Mouse (Mus musculus): Measurements from ENCODE around the gene Elp1. TPM values are rescaled to one million over a fixed set of nuclear protein-coding genes. Genes with fewer than 3 reads are reported as not detected.
A peak's percentile ranks its signal among the peaks of the same experiment; 100 is the strongest.

Gene Elp1
- polyA plus RNA-seq, 1 experiment from 2014 or later = 66.1 TPM

DNA sequence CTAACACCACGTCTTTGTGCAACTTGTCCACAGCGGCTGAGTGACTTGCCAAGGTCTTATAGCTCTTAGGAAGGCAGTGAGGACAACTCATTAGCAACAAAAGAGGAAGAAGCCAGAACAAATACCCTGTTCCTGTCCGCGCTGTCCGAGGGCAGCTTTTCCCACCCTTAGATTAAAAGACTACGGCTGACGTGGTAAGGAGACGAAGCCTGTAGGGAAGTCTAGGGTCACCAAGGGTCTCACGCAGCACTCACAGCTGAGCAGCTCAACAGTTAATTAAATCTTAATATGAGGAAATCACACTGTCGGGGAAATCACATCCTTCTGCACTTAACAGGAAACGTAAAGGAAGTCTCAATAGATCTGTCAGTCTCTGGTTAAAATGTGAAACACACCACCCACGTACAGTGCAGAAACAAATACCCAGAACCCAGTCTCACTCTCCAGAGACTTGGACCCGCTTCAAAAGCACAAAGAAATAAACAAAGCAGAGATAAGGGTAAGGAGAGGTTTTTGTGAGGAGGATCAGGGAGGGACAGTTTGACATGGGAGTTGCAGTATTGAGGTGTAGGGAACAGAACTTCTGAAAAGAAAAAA, 29.0 kb upstream of the Elp1 start:
- no peak overlapping the region for H3K9ac ChIP-seq (replicated peaks)
- no peak overlapping the region for H3K4me3 ChIP-seq (replicated peaks)
- H3K9me3 ChIP-seq = no peaks in the 10 kb centered on the region
- H3K4me1 ChIP-seq (replicated peaks) = 0 out of 2 replicates have a peak, but pooled peaks cover 6% of the 10 kb centered on the region
- H3K36me3 ChIP-seq = peaks cover 70% of the 10 kb centered on the region
- no peak overlapping the region for H3K4me2 ChIP-seq (replicated peaks)
- ATAC-seq = no peak
- H3K27ac ChIP-seq = no peak overlapping the region
- no peaks in the 10 kb centered on the region for H3K27me3 ChIP-seq
- 64% methylated on average over 13 of the region's 13 CpGs for WGBS

DNA sequence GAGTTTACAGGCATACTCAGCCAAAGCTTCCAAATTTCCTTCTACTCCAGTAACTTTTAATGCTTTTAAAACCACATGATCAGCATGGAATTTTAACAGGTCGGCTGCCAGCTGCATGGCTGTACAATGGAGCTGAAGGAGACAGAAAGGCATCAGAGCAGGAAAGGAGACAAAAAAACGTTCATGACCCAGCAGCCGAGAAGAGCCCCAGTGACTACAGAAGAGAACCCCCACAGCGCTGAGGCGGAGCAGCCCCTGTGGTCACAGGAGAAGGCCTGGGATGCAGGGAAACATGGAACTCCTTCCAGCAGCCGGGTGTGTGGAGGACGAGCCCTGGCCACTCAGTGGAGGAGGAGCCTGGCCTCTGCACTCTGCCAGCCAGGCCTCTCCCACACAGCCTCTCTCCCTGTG, 27.4 kb upstream of the Elp1 start:
- Histone ChIP-seq H3K9ac (replicated peaks) (no peak overlapping the region), H3K27ac (no peak overlapping the region; the same call in 1 of the 2 replicates), H3K4me3 (replicated peaks) (no peak overlapping the region), H3K4me1 (replicated peaks) (0 out of 2 replicates have a peak, but pooled peaks cover 6% of the 10 kb centered on the region), H3K27me3 (no peaks in the 10 kb centered on the region), H3K9me3 (no peaks in the 10 kb centered on the region), H3K36me3 (peaks cover 61% of the 10 kb centered on the region), H3K4me2 (replicated peaks) (no peak overlapping the region)
- 58% methylated on average over 7 of the region's 7 CpGs for WGBS
- ATAC-seq = no peak

DNA sequence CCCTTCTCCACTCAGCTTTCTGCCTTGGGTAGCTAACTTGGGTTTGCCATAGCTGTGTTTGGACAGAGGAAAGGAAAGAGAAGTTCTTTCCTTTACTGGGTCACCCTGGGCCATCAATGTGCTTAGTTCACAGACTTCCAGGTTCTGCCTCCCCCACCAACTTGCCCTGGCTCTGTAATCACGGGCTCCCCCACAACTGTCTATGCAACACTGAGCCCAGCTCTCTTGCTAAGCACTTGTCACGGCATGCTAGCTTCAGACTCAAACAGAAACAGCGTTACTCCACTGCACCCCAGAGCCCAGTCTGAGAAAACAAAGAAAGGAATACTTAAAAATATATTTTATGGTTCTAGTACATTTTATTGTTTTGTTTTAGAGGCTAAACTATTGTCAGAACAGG, 26.8 kb upstream of the Elp1 start:
- H3K27me3 ChIP-seq = no peaks in the 10 kb centered on the region
- no peak overlapping the region for H3K4me3 ChIP-seq (replicated peaks)
- H3K9me3 ChIP-seq = no peaks in the 10 kb centered on the region
- no peak for ATAC-seq
- H3K9ac ChIP-seq (replicated peaks) = no peak overlapping the region
- 0 out of 2 replicates have a peak, but pooled peaks cover 6% of the 10 kb centered on the region for H3K4me1 ChIP-seq (replicated peaks)
- H3K27ac ChIP-seq = no peak overlapping the region
- WGBS = 68% methylated on average over 3 of the region's 3 CpGs
- no peak overlapping the region for H3K4me2 ChIP-seq (replicated peaks)
- H3K36me3 ChIP-seq = peaks cover 60% of the 10 kb centered on the region

DNA sequence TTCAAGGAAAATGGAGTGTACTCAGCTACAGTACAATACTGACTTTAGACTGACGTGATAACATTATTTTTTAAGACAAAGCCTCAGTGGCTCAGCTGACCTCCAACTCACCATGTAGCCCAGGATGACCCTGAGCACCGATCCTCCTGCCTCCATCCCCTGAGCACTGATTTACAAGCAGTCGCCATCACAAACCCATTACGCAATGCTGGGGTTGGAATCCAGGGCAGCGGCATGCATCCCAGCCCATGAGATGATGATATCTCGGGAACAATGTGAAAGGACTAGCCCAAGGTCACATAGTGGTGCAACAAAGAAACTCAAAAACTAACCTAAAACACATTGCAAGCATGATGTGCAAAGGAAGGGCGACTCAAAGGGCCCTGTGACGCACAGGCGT, 22.1 kb upstream of the Elp1 start:
- H3K9me3 ChIP-seq = no peaks in the 10 kb centered on the region
- H3K4me1 ChIP-seq (replicated peaks) = no peaks in the 10 kb centered on the region
- H3K9ac ChIP-seq (replicated peaks) = no peak overlapping the region
- no peak overlapping the region for H3K27ac ChIP-seq
- WGBS = 93% methylated on average over 9 of the region's 9 CpGs
- no peak overlapping the region for H3K4me3 ChIP-seq (replicated peaks)
- no peaks in the 10 kb centered on the region for H3K27me3 ChIP-seq
- ATAC-seq = no peak
- no peak overlapping the region for H3K4me2 ChIP-seq (replicated peaks)
- peaks cover 31% of the 10 kb centered on the region for H3K36me3 ChIP-seq

DNA sequence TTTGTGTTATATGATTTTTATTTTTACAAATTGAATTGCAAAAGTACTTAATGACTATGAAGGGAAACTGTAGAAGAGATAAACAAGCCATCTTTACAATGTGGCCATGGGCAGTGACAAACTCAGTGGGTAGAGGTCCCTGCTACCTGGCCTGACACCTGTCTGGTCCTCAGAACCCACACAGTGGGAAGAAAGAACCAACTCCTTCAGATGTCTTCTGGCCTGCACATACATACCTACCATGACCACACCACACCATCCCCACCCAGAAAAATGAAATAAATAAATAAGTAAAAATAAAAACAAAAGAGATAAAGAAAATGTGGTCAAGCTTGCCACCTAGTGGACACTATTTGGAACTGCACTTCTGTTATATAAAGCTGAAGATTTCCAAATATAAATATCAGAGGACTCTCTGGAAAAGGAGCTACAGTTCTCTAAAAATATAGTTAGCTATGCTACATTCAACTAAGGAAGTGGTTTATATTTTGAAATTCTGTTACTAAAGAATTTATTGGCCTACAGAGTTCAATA, 18.0 kb upstream of the Elp1 start:
- no peak for ATAC-seq
- Histone ChIP-seq H3K36me3 (peaks cover 25% of the 10 kb centered on the region), H3K4me1 (replicated peaks) (no peaks in the 10 kb centered on the region), H3K4me2 (replicated peaks) (no peak overlapping the region), H3K4me3 (replicated peaks) (no peak overlapping the region), H3K9me3 (no peaks in the 10 kb centered on the region), H3K27ac (no peak overlapping the region), H3K9ac (replicated peaks) (no peak overlapping the region), H3K27me3 (no peaks in the 10 kb centered on the region)

DNA sequence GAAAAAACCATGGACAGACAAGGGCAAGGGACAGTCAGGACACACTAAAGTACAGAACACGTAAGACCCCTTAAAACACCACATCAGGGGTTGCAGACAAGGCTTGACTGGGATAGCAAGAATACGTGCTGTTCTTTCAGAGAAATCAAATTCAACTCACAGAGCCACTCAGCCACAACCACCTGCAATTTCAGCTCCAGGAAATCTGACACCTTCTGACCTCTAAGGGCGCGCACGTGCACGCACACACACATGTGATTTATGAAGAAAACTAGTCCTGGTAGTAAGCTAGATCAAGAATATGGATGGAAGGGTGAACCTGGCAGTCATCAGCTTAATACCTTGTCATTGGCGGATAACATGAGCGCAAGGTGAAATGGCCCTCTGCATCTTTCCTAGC, 13.0 kb upstream of the Elp1 start:
- Histone ChIP-seq H3K9me3 (no peaks in the 10 kb centered on the region), H3K27ac (no peak overlapping the region), H3K9ac (replicated peaks) (no peak overlapping the region), H3K4me3 (replicated peaks) (no peak overlapping the region), H3K4me2 (replicated peaks) (no peak overlapping the region), H3K27me3 (no peaks in the 10 kb centered on the region), H3K4me1 (replicated peaks) (no peaks in the 10 kb centered on the region), H3K36me3 (peaks cover 34% of the 10 kb centered on the region)
- ATAC-seq = no peak
- 95% methylated on average over 8 of the region's 8 CpGs for WGBS

DNA sequence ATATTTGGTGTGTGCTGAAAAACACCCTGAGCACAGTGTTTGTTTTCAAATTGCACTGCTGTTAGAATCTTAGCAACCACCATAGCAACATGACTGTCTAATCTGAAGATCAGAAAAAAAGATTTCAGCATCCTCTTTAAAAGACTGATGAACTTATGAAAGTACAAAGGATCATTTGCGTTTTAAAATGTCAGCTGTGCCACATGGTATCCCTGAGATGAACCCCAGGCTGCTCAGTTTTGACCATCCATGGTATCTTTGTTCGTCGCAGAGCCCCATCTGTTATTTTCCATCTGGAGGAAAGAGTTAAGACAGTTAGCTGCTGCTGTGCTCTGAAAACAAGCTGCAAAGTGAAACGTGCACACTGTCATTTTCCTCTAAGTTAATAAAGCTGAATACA, 10.0 kb upstream of the Elp1 start:
- no peaks in the 10 kb centered on the region for H3K9me3 ChIP-seq
- no peaks in the 10 kb centered on the region for H3K27me3 ChIP-seq
- no peak for ATAC-seq
- no peaks in the 10 kb centered on the region for H3K4me1 ChIP-seq (replicated peaks)
- H3K9ac ChIP-seq (replicated peaks) = no peak overlapping the region
- 82% methylated on average over 4 of the region's 4 CpGs for WGBS
- peaks cover 46% of the 10 kb centered on the region for H3K36me3 ChIP-seq
- no peak overlapping the region for H3K27ac ChIP-seq
- H3K4me3 ChIP-seq (replicated peaks) = no peak overlapping the region
- no peak overlapping the region for H3K4me2 ChIP-seq (replicated peaks)

DNA sequence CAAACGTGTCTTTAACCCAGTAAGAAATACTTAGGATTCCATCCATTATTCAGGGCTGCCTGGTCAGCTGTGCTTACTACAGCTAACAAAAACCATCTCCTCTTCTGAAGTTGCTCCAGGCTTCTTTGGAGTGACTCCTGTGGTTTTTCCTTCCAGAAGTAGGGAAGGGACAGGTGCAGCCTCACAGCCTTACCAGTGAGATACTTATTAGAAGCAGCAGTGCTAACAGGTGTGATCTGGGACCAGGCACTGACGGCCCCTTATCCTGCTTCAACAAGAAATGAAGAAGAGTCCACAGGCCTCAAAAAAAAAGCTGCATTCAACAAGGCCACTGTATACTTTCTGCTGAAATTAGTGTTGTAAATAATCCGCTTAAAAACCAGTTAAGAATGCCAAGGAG, 9.5 kb upstream of the Elp1 start:
- H3K9me3 ChIP-seq = no peaks in the 10 kb centered on the region
- no peaks in the 10 kb centered on the region for H3K4me1 ChIP-seq (replicated peaks)
- no peak overlapping the region for H3K27ac ChIP-seq
- no peaks in the 10 kb centered on the region for H3K27me3 ChIP-seq
- no peak overlapping the region for H3K4me2 ChIP-seq (replicated peaks)
- peaks cover 46% of the 10 kb centered on the region for H3K36me3 ChIP-seq
- H3K4me3 ChIP-seq (replicated peaks) = no peak overlapping the region
- no peak for ATAC-seq
- 50% methylated on average over 3 of the region's 3 CpGs for WGBS
- no peak overlapping the region for H3K9ac ChIP-seq (replicated peaks)

DNA sequence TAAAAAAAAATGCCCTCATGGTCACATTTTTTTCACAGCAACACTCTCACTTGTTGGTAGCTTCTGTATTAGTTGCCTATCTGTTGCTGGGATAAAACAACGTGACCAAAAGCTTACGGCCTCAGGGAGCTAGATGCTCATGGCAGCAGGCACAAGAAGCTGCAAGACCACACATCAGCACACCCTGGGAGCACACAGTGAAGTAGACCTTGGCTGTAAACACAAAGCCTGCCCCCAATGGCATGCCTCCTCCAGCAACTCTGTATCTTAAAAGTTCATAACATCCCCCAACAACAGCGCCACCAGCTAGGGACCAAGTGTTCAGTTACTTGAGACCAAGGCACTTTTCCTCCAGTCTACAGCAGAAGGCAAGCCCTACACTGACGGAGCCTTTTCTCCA, 6.9 kb upstream of the Elp1 start:
- Histone ChIP-seq H3K27ac (no peak overlapping the region), H3K9me3 (no peaks in the 10 kb centered on the region), H3K4me3 (replicated peaks) (no peak overlapping the region), H3K9ac (replicated peaks) (no peak overlapping the region), H3K4me2 (replicated peaks) (no peak overlapping the region), H3K36me3 (peaks cover 47% of the 10 kb centered on the region), H3K4me1 (replicated peaks) (peaks cover under 1% of the 10 kb centered on the region; the same call in 1 of the 2 replicates), H3K27me3 (no peaks in the 10 kb centered on the region)
- WGBS = 73% methylated on average over 4 of the region's 4 CpGs
- ATAC-seq = no peak

DNA sequence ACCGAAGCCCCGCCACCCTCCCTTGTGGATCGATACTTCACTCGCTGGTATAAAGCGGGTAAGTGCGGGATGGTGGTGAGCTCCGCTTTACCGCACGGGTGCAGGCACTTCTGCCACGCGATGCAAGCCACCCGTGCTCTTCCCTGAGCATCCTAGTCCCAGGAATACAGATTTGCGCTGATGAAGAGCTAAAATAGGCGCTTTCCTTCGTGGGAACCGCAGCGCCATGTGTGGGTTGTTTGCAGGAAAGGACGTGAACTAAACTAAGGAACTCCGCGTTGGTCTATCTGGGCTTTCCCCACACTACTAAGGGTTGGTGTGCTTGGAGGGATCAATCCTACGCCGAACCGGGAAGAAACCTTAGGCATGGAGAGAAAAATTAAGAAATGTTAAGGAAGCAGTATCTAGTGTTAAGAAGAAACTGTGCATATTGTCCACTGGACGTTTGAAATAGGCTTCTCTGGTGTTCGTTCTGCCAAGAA, 579 bp upstream of the Elp1 start:
- whole genome bisulfite sequencing = 2% methylated on average over 25 of the region's 25 CpGs
- H3K4me2 ChIP-seq (replicated peaks) = peak overlapping the region; percentile 68
- H3K9me3 ChIP-seq = no peaks in the 10 kb centered on the region
- peak overlapping the region; percentile 91 for H3K4me3 ChIP-seq (replicated peaks)
- peak overlapping the region; percentile 82 for H3K27ac ChIP-seq
- H3K9ac ChIP-seq (replicated peaks) = peak overlapping the region; percentile 91
- ATAC-seq = no peak
- H3K36me3 ChIP-seq = peaks cover 41% of the 10 kb centered on the region
- peaks cover 27% of the 10 kb centered on the region for H3K4me1 ChIP-seq (replicated peaks)
- H3K27me3 ChIP-seq = no peaks in the 10 kb centered on the region

DNA sequence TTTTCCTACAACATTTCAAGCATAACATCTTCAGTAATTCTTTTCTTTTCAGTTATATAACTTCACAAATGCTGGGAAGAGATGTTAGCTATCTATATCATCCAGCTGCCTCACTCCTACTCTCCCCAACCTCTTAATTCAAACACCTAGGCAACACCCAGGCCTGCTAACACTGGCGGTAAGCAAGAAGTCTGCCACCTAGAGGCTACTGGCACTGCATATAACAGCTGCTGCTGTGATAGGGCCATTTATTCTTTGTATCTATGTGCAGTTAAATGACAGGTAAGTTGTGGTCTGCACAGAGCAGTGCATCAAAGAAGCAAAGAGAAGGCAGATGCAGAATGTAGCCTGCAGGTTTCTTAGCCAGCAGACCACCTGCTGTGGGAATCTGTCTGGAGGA, 10.8 kb downstream of the Elp1 start:
- H3K36me3 ChIP-seq = peaks cover 90% of the 10 kb centered on the region
- 54% methylated on average over 1 of the region's 1 CpGs for WGBS
- H3K9me3 ChIP-seq = no peaks in the 10 kb centered on the region
- no peak overlapping the region for H3K4me2 ChIP-seq (replicated peaks)
- no peaks in the 10 kb centered on the region for H3K27me3 ChIP-seq
- H3K4me3 ChIP-seq (replicated peaks) = no peak overlapping the region
- H3K4me1 ChIP-seq (replicated peaks) = no peaks in the 10 kb centered on the region
- H3K27ac ChIP-seq = no peak overlapping the region
- no peak overlapping the region for H3K9ac ChIP-seq (replicated peaks)
- no peak for ATAC-seq

DNA sequence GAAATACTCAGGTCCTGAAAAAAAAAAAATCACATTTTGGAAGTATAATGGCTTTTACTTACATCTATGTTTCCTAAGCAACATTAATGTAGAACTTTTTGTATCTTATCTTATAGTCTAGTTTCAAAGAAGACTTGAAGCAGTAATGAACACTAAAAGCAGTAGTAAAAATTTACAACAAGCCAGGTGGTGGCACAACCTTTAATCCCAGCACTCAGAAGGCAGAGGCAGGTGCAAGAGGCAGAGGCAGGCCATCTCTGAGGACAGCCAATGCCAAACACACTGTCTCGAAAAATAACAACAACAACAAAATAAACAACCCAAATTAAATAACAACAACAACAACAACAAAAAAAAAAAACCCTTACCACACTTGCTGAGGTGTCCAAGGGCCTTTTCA, 31.1 kb downstream of the Elp1 start:
- no peak for ATAC-seq
- 84% methylated on average over 1 of the region's 1 CpGs for WGBS
- H3K4me2 ChIP-seq (replicated peaks) = no peak overlapping the region

DNA sequence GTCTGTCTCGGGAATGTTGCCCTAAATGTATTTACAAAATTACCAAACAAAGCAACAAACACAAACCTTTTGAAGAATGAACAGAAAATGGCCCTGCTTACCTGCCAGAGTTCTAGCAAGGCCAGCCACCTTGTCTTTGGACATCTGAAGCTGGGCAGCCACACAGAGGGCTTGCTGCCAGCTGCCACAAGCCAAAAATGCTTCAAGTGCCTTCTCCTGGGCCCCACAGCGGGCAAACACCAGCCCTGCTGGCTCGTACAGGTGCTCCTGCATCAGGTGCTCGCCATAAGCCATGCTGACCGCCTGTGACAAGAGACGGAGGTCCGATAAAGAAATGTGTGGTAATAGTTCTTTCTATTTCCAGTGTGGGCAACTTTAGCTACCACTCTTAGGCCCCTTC, 33.2 kb downstream of the Elp1 start:
- no peak for ATAC-seq
- Histone ChIP-seq H3K27me3 (no peaks in the 10 kb centered on the region), H3K4me1 (replicated peaks) (no peaks in the 10 kb centered on the region), H3K9me3 (no peaks in the 10 kb centered on the region), H3K4me3 (replicated peaks) (no peak overlapping the region), H3K27ac (no peak overlapping the region), H3K9ac (replicated peaks) (no peak overlapping the region), H3K36me3 (peaks cover 93% of the 10 kb centered on the region), H3K4me2 (replicated peaks) (no peak overlapping the region)
- WGBS = 98% methylated on average over 7 of the region's 7 CpGs

More for the DNA sequence above, 31.1 kb downstream of the Elp1 start:
- no peaks in the 10 kb centered on the region for H3K27me3 ChIP-seq
- no peaks in the 10 kb centered on the region for H3K4me1 ChIP-seq (replicated peaks)
- no peaks in the 10 kb centered on the region for H3K9me3 ChIP-seq
- H3K27ac ChIP-seq = no peak overlapping the region
- H3K36me3 ChIP-seq = peaks cover 90% of the 10 kb centered on the region
- H3K9ac ChIP-seq (replicated peaks) = no peak overlapping the region
- no peak overlapping the region for H3K4me3 ChIP-seq (replicated peaks)

Data from midbrain, embryonic 13.5 days (tissue).